Mouse (Mus musculus): ENCODE results near the gene Rnf214. TPM values are rescaled to one million over a fixed set of nuclear protein-coding genes. Genes with fewer than 3 reads are reported as not detected.

Rnf214 gene
- 10 to 100 TPM; 69.9 to 79.9 TPM for total RNA-seq (2021)

DNA sequence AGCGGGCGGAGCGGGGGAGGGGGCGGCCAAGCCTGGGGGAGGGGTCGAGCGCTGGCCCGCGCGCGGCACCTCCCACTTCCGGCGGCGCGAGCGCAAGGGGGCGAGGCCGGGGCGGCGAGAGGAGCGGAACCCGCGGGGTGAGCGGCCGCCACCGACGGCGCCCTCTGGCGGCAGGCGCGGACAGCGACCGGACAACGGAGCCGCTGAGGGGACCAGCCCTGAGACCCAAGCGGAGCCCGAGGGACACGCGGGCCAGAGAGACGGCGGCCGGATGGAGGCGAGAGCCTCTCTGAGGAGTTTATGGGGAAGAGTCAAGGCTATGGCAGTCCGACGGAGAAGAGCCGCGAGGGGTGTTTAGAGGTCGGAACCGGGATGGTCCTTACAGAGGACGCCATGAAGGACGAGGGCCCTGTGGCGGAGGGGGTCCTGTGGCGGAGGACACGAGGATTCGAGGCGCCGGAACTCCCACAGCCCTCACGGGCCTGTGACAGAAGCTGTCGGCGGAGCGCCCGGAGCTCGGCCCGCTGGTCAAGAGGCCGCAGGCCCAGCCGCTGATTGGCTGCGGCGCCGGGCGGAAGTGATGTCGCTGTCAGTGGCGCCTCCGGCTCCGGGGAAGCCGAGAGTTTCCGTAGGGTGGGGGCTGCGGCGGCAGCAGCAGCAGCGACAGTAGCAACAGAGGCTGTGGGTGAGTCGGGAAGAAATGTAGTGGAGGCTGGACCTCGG lies at the start of gene Rnf214, which contains the start of gene Pcsk7:
TSS of gene Rnf214 (minus strand) at position 557 of the 723 bp plus-strand sequence.
TSS of gene Pcsk7 (plus strand) at position 143 of the 723 bp plus-strand sequence.
- DNase-seq (ENCODE audit: low spot score in 2 of 2), result peak; percentile 90 to 92
- intact Hi-C loops (cut with DNase I), result loop anchor here (1.0 to 2.0 kb wide), 2 partner anchors 48 to 68 kb away; partner anchors contain the start of genes Bace1 and Sidt2

GRCm38 (mm10) chr9:45955107-45955963 lies 48.6 kb upstream of the Rnf214 start, which contains the start of gene Sidt2:
Sidt2 (minus strand) TSS chr9:45955258.
- intact Hi-C loops (cut with DNase I), result loop anchor here (2.0 kb wide), 1 partner anchor 49 kb away; the partner anchor contains the start of genes Pcsk7 and Rnf214
- DNase-seq (ENCODE audit: low spot score in 2 of 2), result peak; percentile 90 to 91

DNA sequence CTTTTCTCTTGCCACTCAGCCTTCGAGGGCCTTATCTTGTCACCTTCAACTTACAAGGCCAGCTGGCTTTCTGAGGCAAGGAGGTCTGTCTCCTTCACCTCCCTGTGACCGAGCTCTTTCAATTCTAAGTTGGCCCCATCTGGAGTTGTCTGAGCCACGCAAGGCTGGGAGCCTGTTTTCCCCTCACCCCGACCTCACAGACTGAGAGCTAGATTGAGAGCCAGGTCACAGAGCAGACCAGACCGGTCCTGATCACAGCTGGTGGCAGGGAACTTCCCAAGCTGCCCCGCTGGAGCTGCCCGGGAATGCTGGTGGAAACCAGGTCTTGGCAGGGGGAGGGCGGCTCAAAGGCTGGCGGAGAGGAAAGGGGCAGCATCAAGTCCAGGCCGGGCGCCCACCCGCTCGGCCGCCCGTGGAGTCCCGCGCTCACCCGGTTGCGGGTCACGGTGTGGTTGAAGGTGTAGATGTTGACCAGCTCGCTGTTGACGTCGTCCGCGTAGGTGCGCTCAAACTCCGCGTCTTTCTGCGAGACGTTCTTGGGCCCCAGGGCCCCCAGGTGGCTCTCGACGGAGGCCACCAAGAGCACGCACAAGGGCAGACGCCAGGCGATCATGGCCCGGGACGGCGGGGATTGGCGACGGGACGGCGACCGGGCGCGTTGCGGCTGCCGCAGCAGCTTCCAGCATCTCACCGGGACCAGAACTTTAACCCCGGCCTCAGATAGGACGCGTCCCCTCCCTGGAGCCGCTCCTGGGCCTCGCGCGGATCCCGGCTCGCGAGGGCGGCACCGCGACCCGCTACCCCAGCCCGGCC lies 47.8 kb upstream of the Rnf214 start:
- peak in 1 of 2 experiments; percentile 62 for DNase-seq (ENCODE audit: low spot score in 2 of 2)

DNA sequence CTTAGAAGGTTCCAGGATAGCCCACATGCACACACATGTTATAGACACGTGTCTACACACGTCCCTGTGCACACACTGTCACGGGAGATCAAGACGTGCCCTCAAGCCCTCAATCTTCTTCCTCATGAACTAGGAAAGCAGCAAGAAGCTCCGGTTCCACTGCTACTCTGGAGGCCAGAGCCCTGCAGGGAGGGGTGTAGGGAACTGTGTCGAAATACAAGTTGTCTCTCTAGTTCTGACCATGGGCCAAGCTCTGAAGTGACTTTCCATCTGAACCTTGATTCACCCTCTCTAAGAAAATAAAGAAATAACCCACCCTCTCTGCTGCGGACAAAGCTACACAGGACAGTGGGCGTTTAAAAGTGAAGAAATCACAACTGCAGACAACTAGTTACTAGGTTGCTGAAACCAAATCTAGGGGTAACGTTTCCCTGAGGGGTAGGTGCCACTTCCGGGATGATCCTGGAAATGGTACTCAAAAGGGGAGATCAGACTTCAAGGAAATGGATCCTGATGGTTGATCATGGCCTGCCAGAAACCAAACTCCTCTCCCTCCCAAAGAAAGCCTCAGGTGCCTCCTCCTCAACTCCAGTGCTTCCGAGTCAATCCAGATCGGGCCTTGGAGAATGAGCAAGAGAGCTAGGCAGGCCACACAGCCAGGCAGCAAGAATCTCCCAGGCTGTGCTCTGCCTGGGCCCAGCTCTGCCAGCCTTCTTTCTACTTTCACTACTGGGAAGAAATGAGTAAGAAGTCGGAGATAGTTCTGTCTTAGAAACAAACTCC lies 47.0 kb upstream of the Rnf214 start:
- intact Hi-C loops (cut with DNase I), result loop anchor here (2.0 kb wide), 1 partner anchor 47 kb away; the partner anchor contains the start of genes Pcsk7 and Rnf214
- no peak for DNase-seq (ENCODE audit: low spot score in 2 of 2)

More for the DNA sequence above, 47.8 kb upstream of the Rnf214 start:
- intact Hi-C loops (cut with DNase I), result loop anchor here (2.0 kb wide), 1 partner anchor 48 kb away; the partner anchor contains the start of genes Pcsk7 and Rnf214

DNA sequence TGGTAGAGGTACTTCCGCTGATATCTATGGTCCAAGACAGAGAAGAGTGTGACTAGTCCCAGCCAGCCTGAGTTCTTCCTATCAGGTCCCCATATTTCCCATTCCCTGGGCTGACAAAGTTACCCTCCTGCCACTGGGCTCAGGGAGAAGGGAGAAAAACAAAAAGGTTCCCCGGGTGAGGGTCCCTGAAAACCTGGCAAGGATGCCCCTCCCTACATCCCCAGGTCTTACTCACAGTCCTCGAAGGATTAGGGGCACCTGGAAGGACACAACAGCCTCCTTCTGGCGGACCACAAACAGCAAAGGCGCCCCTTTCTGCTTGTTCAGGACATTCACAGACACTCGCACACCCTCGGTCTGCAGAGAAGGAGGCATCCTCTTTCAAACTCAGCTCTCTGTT lies 46.2 kb upstream of the Rnf214 start:
- no peak for DNase-seq (ENCODE audit: low spot score in 2 of 2)
- intact Hi-C loops (cut with DNase I), result no loop called here

DNA sequence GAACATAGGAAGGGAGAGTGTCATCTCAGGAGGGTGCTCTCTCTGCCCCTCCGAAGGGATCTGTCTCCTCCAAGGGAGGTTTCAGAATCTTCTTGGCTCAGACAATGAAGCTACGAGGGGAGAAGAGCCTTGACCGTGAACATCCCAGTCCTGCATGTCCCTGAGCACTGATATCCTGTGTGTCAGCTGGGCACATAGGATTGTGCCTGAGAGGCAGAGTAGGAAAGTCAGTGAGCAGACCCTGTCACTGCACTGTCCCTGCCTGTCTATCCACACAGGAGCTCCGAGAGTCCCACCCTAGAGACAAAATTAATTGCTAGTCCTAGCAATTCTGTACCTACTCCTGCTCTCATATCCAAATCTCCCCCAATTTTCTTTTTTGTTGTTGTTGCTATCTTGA lies 45.3 kb upstream of the Rnf214 start:
- intact Hi-C loops (cut with DNase I), result no loop called here

GRCm38 (mm10) chr9:45946872-45947183 lies 40.1 kb upstream of the Rnf214 start:
- intact Hi-C loops (cut with DNase I), result no loop called here
- DNase-seq (ENCODE audit: low spot score in 2 of 2), result no peak

More for the DNA sequence above, 45.3 kb upstream of the Rnf214 start:
- no peak for DNase-seq (ENCODE audit: low spot score in 2 of 2)

- DNase-seq (ENCODE audit: low spot score in 2 of 2), result no peak
- intact Hi-C loops (cut with DNase I), result no loop called here
Measured at GRCm38 (mm10) chr9:45946182-45946871, 39.6 kb upstream of the Rnf214 start.

DNA sequence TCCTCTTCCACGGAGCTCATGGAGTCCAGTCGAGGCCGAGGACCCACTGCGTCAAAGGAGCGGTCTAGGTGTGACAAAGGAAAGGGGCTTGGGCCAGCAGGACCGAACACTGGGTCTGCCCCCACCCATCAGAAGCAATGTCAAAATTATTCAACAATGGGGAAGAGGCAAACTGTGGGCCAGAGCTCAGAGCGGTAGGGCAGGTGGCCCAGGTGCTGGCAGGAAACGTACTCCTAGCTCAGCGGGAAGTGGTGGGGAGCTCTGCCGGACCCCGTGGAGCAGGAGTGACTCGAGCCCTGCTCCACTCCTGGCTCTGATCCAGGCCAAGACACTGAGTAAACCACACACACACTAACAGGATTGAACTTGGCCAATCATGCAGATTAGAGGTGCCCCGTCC lies 39.0 kb upstream of the Rnf214 start:
- intact Hi-C loops (cut with DNase I), result no loop called here
- DNase-seq (ENCODE audit: low spot score in 2 of 2), result no peak

DNA sequence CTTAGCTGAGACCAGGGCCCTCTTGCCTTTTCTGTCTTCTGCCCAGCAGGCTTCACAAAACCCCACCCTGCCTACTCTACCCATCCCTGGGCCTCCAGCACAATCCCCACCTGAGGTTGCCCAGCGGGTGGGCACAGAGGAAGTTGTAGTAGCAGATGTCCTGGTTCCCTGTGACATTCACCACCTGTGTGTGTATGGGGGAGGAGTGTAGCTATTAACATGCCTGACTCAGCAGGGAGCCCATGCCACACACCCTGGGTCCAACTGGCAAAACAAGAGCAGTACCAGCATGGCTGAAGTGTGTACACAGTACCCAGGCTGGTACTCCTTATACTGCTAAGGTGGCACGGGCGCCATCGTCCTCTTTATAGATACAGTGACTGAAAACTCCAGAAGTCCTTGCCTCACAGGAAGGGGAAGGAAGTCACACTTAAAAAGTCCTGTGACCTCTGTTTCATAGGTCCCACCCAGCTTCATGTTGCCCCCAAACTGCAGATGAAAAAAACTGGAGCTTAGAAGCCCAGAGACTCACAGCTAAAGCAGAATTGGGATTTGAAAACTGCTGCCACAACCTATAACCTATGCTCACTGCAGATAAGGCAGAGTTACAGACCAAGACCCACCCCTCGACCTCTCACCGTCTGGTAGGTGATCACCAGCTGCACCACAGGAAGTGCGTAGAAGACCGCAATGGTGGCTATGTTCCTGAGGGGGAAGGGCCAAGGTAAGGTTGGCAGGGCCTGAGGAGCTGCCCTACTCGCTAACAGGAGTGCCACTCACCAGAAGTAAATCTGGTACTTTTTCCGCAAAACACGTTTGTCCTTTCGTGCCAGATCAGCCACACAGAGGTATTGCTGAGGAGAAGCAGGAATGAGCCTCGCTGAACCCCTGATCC lies 38.0 kb upstream of the Rnf214 start:
- intact Hi-C loops (cut with DNase I), result no loop called here
- DNase-seq (ENCODE audit: low spot score in 2 of 2), result no peak

- intact Hi-C loops (cut with DNase I), result no loop called here
Measured at GRCm38 (mm10) chr9:45943628-45944505, 37.2 kb upstream of the Rnf214 start.

GRCm38 (mm10) chr9:45942916-45943315 lies 36.2 kb upstream of the Rnf214 start:
- DNase-seq (ENCODE audit: low spot score in 2 of 2), result no peak
- intact Hi-C loops (cut with DNase I), result no loop called here

More at GRCm38 (mm10) chr9:45943628-45944505, 37.2 kb upstream of the Rnf214 start:
- DNase-seq (ENCODE audit: low spot score in 2 of 2), result no peak

DNA sequence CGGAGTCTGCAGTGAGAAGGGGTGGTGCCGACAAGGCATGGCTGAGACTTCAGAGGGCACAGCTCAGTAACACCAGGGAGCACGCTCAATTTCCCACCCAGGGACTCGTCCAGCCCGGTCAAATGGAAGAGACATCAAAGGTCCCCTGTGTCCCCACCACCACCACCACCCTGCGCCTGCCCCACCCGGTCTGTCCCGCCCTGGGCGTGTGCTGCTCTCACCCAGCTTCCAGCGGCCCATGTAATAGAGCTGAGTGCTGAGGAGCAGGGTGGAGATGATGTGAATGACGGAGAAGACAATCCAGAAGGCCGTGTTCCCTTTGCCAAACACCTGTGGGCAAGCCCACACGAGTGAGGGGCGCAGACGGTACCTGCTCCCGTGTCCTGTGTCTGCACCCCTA lies 35.8 kb upstream of the Rnf214 start:
- DNase-seq (ENCODE audit: low spot score in 2 of 2), result no peak
- intact Hi-C loops (cut with DNase I), result no loop called here

DNA sequence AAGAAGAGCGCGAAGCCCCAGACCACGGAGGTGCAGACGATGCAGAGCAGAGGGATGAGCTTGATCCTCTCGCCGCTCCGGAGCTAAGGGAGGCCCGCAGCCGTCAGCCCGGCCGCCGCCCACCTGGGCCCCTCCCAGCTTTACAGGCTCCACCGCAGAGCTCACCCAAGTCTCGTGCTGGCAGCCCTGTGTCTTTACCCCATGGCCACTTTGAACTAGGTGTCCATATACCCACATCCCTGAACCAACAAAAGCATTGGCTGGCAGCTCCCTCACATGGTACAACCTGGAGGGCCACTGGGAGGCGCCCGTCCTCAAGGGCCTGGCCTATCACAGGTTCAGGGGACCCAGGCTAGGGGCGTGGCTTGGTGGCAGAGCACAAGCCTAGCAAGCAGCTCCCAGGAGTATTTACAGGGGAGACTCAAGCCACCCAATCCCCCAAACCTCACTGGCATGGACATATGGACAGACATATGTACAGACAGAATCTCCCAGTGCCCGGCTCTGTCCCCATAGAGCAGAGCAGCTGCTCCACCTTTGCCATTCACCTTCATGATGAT lies 34.7 kb upstream of the Rnf214 start:
- intact Hi-C loops (cut with DNase I), result no loop called here
- DNase-seq (ENCODE audit: low spot score in 2 of 2), result no peak

DNA sequence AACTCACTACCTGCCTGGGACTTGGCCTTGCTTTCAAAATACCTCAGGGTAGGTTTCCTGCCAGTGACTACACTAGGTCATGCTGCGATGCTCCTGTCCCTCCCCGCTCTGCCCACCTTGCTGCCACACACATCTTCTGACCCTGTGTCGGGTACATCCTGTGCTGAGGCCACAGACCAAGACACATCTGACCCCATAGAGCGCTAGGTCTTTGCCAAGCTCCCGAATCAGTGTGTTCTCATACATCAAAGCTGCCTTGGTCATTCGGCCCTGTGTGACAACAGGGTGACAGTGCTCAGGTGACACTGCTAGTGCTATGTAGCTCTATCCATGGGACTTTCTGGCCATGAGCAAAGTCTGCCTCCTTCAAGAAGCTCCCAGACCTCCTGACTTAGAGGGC lies 33.1 kb upstream of the Rnf214 start:
- intact Hi-C loops (cut with DNase I), result no loop called here
- no peak for DNase-seq (ENCODE audit: low spot score in 2 of 2)
